Comparison of ENCODE assay signal across 8 mouse cellular contexts in genomic region chr13:103920933-103921830, GRCm38 (mm10). TPM values are rescaled to one million over a fixed set of nuclear protein-coding genes. Genes with fewer than 3 reads are reported as not detected.
DNase-seq lines count a peak whose midpoint lies in the region; ATAC-seq and TF ChIP-seq lines count a peak whose summit lies in the region.

No protein-coding gene starts in this region.

- peak overlapping the region; percentile 93 for H3K9ac ChIP-seq in MEL (ENCODE audit: control insufficient read depth, low read depth, low read length, poor library complexity, severe bottlenecking)
- H3K9ac ChIP-seq in lung, postnatal 0 days (replicated peaks; ENCODE audit: low read depth): peak overlapping the region; percentile 99

- peaks cover 32% of the 10 kb centered on the region for H3K79me2 ChIP-seq in MEL (ENCODE audit: control insufficient read depth, insufficient read depth, low read length, poor library complexity)

- peak; percentile 28 to 70; a peak in 1 of 4 replicates for TF ChIP-seq POLR2A in MEL (IDR thresholded peaks at IDR 0.05; ENCODE audit: control insufficient read depth in 1 of 2, insufficient read depth in 1 of 2, low read depth in 1 of 2, low read length in 2 of 2, poor library complexity in 1 of 2)

- under 1% methylated on average over 123 of the region's 125 CpGs for WGBS in hindbrain, embryonic 10.5 days
- WGBS in lung, postnatal 0 days: under 1% methylated on average over 44 of the region's 125 CpGs

- H3K4me1 ChIP-seq in MEL (ENCODE audit: control insufficient read depth in 1 of 2, insufficient read depth in 2 of 2, low read length in 2 of 2): peaks cover 0 to 17% of the 10 kb centered on the region in 2 experiments; a peak in 2 of 4 replicates
- peaks cover 43% of the 10 kb centered on the region for H3K4me1 ChIP-seq in hindbrain, embryonic 10.5 days (replicated peaks)
- peaks cover 6% of the 10 kb centered on the region; the same call in 1 of the 2 replicates for H3K4me1 ChIP-seq in lung, postnatal 0 days (ENCODE audit: insufficient read depth, low read depth, low read length)

- H3K27me3 ChIP-seq in MEL (ENCODE audit: control insufficient read depth in 1 of 2, insufficient read depth in 2 of 2, low read length in 2 of 2): no peaks in the 10 kb centered on the region
- peaks cover 17% of the 10 kb centered on the region for H3K27me3 ChIP-seq in hindbrain, embryonic 10.5 days (ENCODE audit: insufficient read depth, poor library complexity, severe bottlenecking)
- no peaks in the 10 kb centered on the region for H3K27me3 ChIP-seq in lung, postnatal 0 days (replicated peaks; ENCODE audit: insufficient read depth, low read length)

- TF ChIP-seq CTCF in MEL (IDR thresholded peaks at IDR 0.05 in 2 of 3, conservative IDR thresholded peaks at IDR 0.05 in 1 of 3; ENCODE audit: control insufficient read depth in 1 of 3, insufficient read depth in 1 of 3, low read depth in 2 of 3, low read length in 3 of 3, poor library complexity in 1 of 3, severe bottlenecking in 1 of 3): peak in 2 of 3 experiments; percentile 9 to 30; a peak in 2 of 6 replicates
- TF ChIP-seq CTCF in lung, postnatal 0 days (IDR thresholded peaks at IDR 0.05): peak; percentile 36

- H3K36me3 ChIP-seq in MEL (ENCODE audit: control insufficient read depth in 1 of 2, insufficient read depth in 2 of 2, low read length in 2 of 2): peaks cover 0 to 11% of the 10 kb centered on the region in 2 experiments; a peak in 2 of 4 replicates
- no peaks in the 10 kb centered on the region for H3K36me3 ChIP-seq in hindbrain, embryonic 10.5 days
- no peaks in the 10 kb centered on the region for H3K36me3 ChIP-seq in lung, postnatal 0 days (ENCODE audit: insufficient read depth, low read length)

- H3K4me2 ChIP-seq in lung, postnatal 0 days (replicated peaks; ENCODE audit: low read depth, low read length): peak overlapping the region; percentile 91

- no peak for TF ChIP-seq EP300 in MEL (IDR thresholded peaks at IDR 0.05; ENCODE audit: low read depth in 1 of 2, low read length in 2 of 2)
- no peak for TF ChIP-seq EP300 in lung, postnatal 0 days (IDR thresholded peaks at IDR 0.05)

- H3K9me3 ChIP-seq in MEL (replicated peaks; ENCODE audit: insufficient read depth, low read length): no peaks in the 10 kb centered on the region
- no peaks in the 10 kb centered on the region for H3K9me3 ChIP-seq in hindbrain, embryonic 10.5 days
- H3K9me3 ChIP-seq in lung, postnatal 0 days (ENCODE audit: low read length): no peaks in the 10 kb centered on the region

- peak overlapping the region; percentile 85 for H3K27ac ChIP-seq in MEL (ENCODE audit: control insufficient read depth, low read depth, low read length)
- peak overlapping the region; percentile 100 for H3K27ac ChIP-seq in hindbrain, embryonic 10.5 days
- peak overlapping the region; percentile 100 for H3K27ac ChIP-seq in lung, postnatal 0 days (ENCODE audit: low read length)

- H3K4me3 ChIP-seq in MEL (ENCODE audit: control insufficient read depth in 1 of 2, insufficient read depth in 1 of 2, low read depth in 2 of 2, low read length in 2 of 2): peak overlapping the region; percentile 73 to 97
- peak overlapping the region; percentile 73 for H3K4me3 ChIP-seq in hindbrain, embryonic 10.5 days
- peak overlapping the region; percentile 97 for H3K4me3 ChIP-seq in lung, postnatal 0 days (ENCODE audit: low read depth, low read length)

- no peak for TF ChIP-seq RAD21 in MEL (IDR thresholded peaks at IDR 0.05; ENCODE audit: low read depth, low read length)

- peak; percentile 76 for ATAC-seq in frontal cortex, adult (ENCODE audit: low TSS enrichment)
- ATAC-seq in lung, postnatal 0 days: peak; percentile 88

- peak; percentile 84 for DNase-seq in MEL (ENCODE audit: low read depth, low spot score)
- peak; percentile 34 for DNase-seq in cerebellum, adult 9-10 months
- peak; percentile 88 for DNase-seq in hindbrain, embryonic 10.5 days (ENCODE audit: low spot score)
- peak; percentile 80 to 87 for DNase-seq in layer of hippocampus, postnatal 10 days (ENCODE audit: low spot score in 2 of 2)
- DNase-seq in lung, postnatal 0 days (ENCODE audit: low spot score): peak; percentile 95
- DNase-seq in ovary, postnatal 14 days (ENCODE audit: low spot score): peak; percentile 79
- DNase-seq in thymus, postnatal 14 days: peak; percentile 93

TF ChIP-seq in MEL, 35 proteins besides CTCF, POLR2A, EP300 and RAD21:
- TF ChIP-seq NELFE (IDR thresholded peaks at IDR 0.05; ENCODE audit: low read depth, low read length) (peak; percentile 51), NRF1 (IDR thresholded peaks at IDR 0.05; ENCODE audit: insufficient read depth, low read depth, low read length, poor library complexity, severe bottlenecking) (peak; percentile 38; the same call in 1 of the 2 replicates), ZNF384 (IDR thresholded peaks at IDR 0.05; ENCODE audit: low read depth, low read length) (no peak), POLR2AphosphoS5 (IDR thresholded peaks at IDR 0.05; ENCODE audit: borderline replicate concordance, low read depth, low read length) (0 out of 2 replicates have a peak, but pooled peaks have one; percentile 36)

RNA-seq across cellular contexts. Expression of gene Erbin, which starts 0.9 kb away (rescaled TPM):
- 15.2 and 20.8 TPM in 2 replicates for total RNA-seq in MEL (2012; rRNA removed)
- 10 to 100 TPM in 1 of 2 experiments, not detected in 1; 18.6 TPM for polyA plus RNA-seq in MEL (2012; ENCODE audit: insufficient read depth in 1 of 2, insufficient read length in 2 of 2, low read depth in 1 of 2, low replicate concordance in 2 of 2, missing spikeins in 1 of 2)
- polyA plus RNA-seq in hindbrain, embryonic 10.5 days (2016; fragmentation: Nextera tagmentation; extraction: Ambion mirVana): 10.3 and 12.2 TPM in 2 replicates
- total RNA-seq in layer of hippocampus, postnatal 10 days (2021): 10 to 100 TPM; 35.0 to 37.3 TPM
- polyA plus RNA-seq in lung, postnatal 0 days (2015; fragmentation: Nextera tagmentation; extraction: Ambion mirVana): 19.0 and 21.9 TPM in 2 replicates

Comparison
In these comparisons a context has a peak if more than half of its experiments do, and no peak if none do; other contexts are left out.
1. Peak in every context shown above with its lines: DNase-seq, ATAC-seq, H3K4me3 ChIP-seq and H3K27ac ChIP-seq.
2. DNase-seq: peak in every context shown above with its lines; median percentile 95 in lung, postnatal 0 days; 93 in thymus, postnatal 14 days; 88 in hindbrain, embryonic 10.5 days; 84 in MEL; 84 in layer of hippocampus, postnatal 10 days; 79 in ovary, postnatal 14 days; 34 in cerebellum, adult 9-10 months.